Mouse (Mus musculus): ENCODE data around the gene Vmn2r108. TPM values are rescaled to one million over a fixed set of nuclear protein-coding genes. Genes with fewer than 3 reads are reported as not detected.
"Not testable (repeated sequence)": the region's sequence is repeated elsewhere in the genome, so short reads cannot be mapped to it uniquely, and the experiment has no call there.

The Vmn2r108 gene
- polyA plus RNA-seq (2015; fragmentation: Nextera tagmentation; extraction: Ambion mirVana): not detected in 2 replicates

- H3K9ac ChIP-seq (ENCODE audit: low read depth, low read length): no peak within 1 kb of the TSS
- no peaks in the 10 kb centered on the region for H3K36me3 ChIP-seq (ENCODE audit: control insufficient read depth, insufficient read depth, low read length)
- H3K27ac ChIP-seq (ENCODE audit: low read length): no peak within 1 kb of the TSS
- H3K9me3 ChIP-seq (replicated peaks; ENCODE audit: control insufficient read depth, low read length, poor library complexity, severe bottlenecking): no peaks in the 10 kb centered on the region; the same call in 1 of the 2 replicates
- ATAC-seq: no peak
- H3K4me1 ChIP-seq (ENCODE audit: control insufficient read depth, insufficient read depth, low read length): no peaks in the 10 kb centered on the region
- no peak within 1 kb of the TSS for H3K4me3 ChIP-seq (ENCODE audit: low read depth, low read length)
- no peaks in the 10 kb centered on the region for H3K27me3 ChIP-seq (ENCODE audit: control insufficient read depth, insufficient read depth, low read depth, low read length)
- no peak within 1 kb of the TSS for H3K4me2 ChIP-seq (ENCODE audit: low read length)
Measured at GRCm38 (mm10) chr17:20481231-20481630, at the start of gene Vmn2r108. TSS of gene Vmn2r108 (minus strand) at chr17:20481331.

- H3K4me3 ChIP-seq (ENCODE audit: low read depth, low read length); H3K9me3 ChIP-seq (replicated peaks; ENCODE audit: control insufficient read depth, low read length, poor library complexity, severe bottlenecking); ATAC-seq; H3K36me3 ChIP-seq (ENCODE audit: control insufficient read depth, insufficient read depth, low read length); H3K4me2 ChIP-seq (ENCODE audit: low read length); H3K27ac ChIP-seq (ENCODE audit: low read length); H3K9ac ChIP-seq (ENCODE audit: low read depth, low read length); H3K4me1 ChIP-seq (ENCODE audit: control insufficient read depth, insufficient read depth, low read length); H3K27me3 ChIP-seq (ENCODE audit: control insufficient read depth, insufficient read depth, low read depth, low read length): not testable (repeated sequence)
Measured at GRCm38 (mm10) chr17:20508247-20508646, 27.1 kb upstream of the Vmn2r108 start.

- H3K4me2 ChIP-seq (ENCODE audit: low read length): no peak within 1 kb of the TSS
- no peak for ATAC-seq
- H3K9ac ChIP-seq (ENCODE audit: low read depth, low read length): no peak within 1 kb of the TSS
- no peak within 1 kb of the TSS for H3K4me3 ChIP-seq (ENCODE audit: low read depth, low read length)
- no peaks in the 10 kb centered on the region for H3K4me1 ChIP-seq (ENCODE audit: control insufficient read depth, insufficient read depth, low read length)
- no peaks in the 10 kb centered on the region for H3K27me3 ChIP-seq (ENCODE audit: control insufficient read depth, insufficient read depth, low read depth, low read length)
- H3K9me3 ChIP-seq (replicated peaks; ENCODE audit: control insufficient read depth, low read length, poor library complexity, severe bottlenecking): peaks cover 6% of the 10 kb centered on the region; the same call in 1 of the 2 replicates
- no peaks in the 10 kb centered on the region for H3K36me3 ChIP-seq (ENCODE audit: control insufficient read depth, insufficient read depth, low read length)
- no peak within 1 kb of the TSS for H3K27ac ChIP-seq (ENCODE audit: low read length)
Measured at GRCm38 (mm10) chr17:20497858-20498257, 16.7 kb upstream of the Vmn2r108 start, which contains the start of gene Vmn1r225. TSS of gene Vmn1r225 (plus strand) at chr17:20498158.

GRCm38 (mm10) chr17:20473311-20473710, 7.8 kb downstream of the Vmn2r108 start:
- H3K4me3 ChIP-seq (ENCODE audit: low read depth, low read length): no peak overlapping the region
- H3K9me3 ChIP-seq (replicated peaks; ENCODE audit: control insufficient read depth, low read length, poor library complexity, severe bottlenecking): peaks cover 5% of the 10 kb centered on the region
- H3K27me3 ChIP-seq (ENCODE audit: control insufficient read depth, insufficient read depth, low read depth, low read length): no peaks in the 10 kb centered on the region
- 78% methylated on average over 3 of the region's 3 CpGs for WGBS
- H3K27ac ChIP-seq (ENCODE audit: low read length): no peak overlapping the region
- no peaks in the 10 kb centered on the region for H3K36me3 ChIP-seq (ENCODE audit: control insufficient read depth, insufficient read depth, low read length)
- no peak overlapping the region for H3K9ac ChIP-seq (ENCODE audit: low read depth, low read length)
- no peak overlapping the region for H3K4me2 ChIP-seq (ENCODE audit: low read length)
- ATAC-seq: no peak
- no peaks in the 10 kb centered on the region for H3K4me1 ChIP-seq (ENCODE audit: control insufficient read depth, insufficient read depth, low read length)

DNA sequence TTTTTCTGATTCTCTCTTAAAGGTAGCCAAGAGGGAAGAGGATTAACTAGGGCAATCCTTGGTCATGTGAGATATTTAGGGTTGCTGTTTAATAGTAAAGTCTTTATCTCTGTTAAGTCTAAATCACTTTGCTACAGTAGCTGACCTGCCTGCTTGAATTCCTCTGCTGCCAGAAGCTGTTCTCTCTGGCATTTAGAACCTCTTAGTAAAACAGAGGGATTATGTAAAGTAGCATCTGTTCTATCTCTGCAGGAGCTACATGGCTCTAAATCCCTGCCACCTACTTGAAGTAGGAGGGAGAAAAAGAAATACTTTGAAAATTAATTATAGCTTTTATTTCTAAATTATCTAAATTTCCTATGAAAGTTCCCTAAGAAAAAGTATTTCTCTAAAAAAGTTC, 41.9 kb downstream of the Vmn2r108 start:
- Histone ChIP-seq H3K9ac (ENCODE audit: low read depth, low read length) (no peak overlapping the region), H3K27me3 (ENCODE audit: control insufficient read depth, insufficient read depth, low read depth, low read length) (no peaks in the 10 kb centered on the region), H3K27ac (ENCODE audit: low read length) (no peak overlapping the region), H3K4me2 (ENCODE audit: low read length) (no peak overlapping the region), H3K9me3 (replicated peaks; ENCODE audit: control insufficient read depth, low read length, poor library complexity, severe bottlenecking) (peaks cover 12% of the 10 kb centered on the region; the same call in 1 of the 2 replicates), H3K4me1 (ENCODE audit: control insufficient read depth, insufficient read depth, low read length) (no peaks in the 10 kb centered on the region), H3K4me3 (ENCODE audit: low read depth, low read length) (no peak overlapping the region), H3K36me3 (ENCODE audit: control insufficient read depth, insufficient read depth, low read length) (no peaks in the 10 kb centered on the region)
- no peak for ATAC-seq

DNA sequence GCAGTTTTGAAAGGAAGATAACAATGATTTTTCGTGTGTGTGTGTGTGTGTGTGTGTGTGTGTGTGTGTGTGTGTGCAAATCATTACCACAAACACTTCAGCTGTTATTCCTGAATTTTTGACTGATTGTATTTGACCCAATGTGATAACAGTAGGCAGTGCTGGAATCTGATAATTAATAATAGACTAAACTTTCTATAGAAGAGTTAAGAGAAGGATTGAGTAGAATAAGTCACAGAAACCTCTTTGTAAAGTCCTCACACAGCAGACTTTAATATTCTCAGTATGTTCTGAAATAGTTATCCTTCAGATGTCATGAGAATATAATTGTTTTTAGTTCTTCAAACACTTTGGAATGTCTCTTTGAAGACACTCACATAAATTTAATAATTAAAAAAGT, 67.3 kb downstream of the Vmn2r108 start, which contains the start of gene Vmn1r224:
Gene Vmn1r224, plus strand, starts transcription at position 301 of the 400 bp plus-strand sequence.
- 40% methylated on average over 1 of the region's 1 CpGs for whole genome bisulfite sequencing
- H3K4me1 ChIP-seq (ENCODE audit: control insufficient read depth, insufficient read depth, low read length): no peaks in the 10 kb centered on the region
- no peaks in the 10 kb centered on the region for H3K36me3 ChIP-seq (ENCODE audit: control insufficient read depth, insufficient read depth, low read length)
- no peak within 1 kb of the TSS for H3K4me2 ChIP-seq (ENCODE audit: low read length)
- H3K9me3 ChIP-seq (replicated peaks; ENCODE audit: control insufficient read depth, low read length, poor library complexity, severe bottlenecking): peaks cover 3% of the 10 kb centered on the region; the same call in 1 of the 2 replicates
- H3K4me3 ChIP-seq (ENCODE audit: low read depth, low read length): no peak within 1 kb of the TSS
- H3K27ac ChIP-seq (ENCODE audit: low read length): no peak within 1 kb of the TSS
- H3K27me3 ChIP-seq (ENCODE audit: control insufficient read depth, insufficient read depth, low read depth, low read length): no peaks in the 10 kb centered on the region
- no peak for ATAC-seq
- no peak within 1 kb of the TSS for H3K9ac ChIP-seq (ENCODE audit: low read depth, low read length)

Other genes starting within 250 kb of the Vmn2r108 start
- gene Vmn2r105, start 246.3 kb downstream of the Vmn2r108 start, polyA plus RNA-seq (2015; fragmentation: Nextera tagmentation; extraction: Ambion mirVana): not detected in 2 replicates
- gene Vmn2r106, start 195.8 kb downstream of the Vmn2r108 start, polyA plus RNA-seq (2015; fragmentation: Nextera tagmentation; extraction: Ambion mirVana): not detected in 2 replicates
- not detected in 2 replicates for gene Vmn2r107, start 136.1 kb downstream of the Vmn2r108 start, polyA plus RNA-seq (2015; fragmentation: Nextera tagmentation; extraction: Ambion mirVana)
- not detected in 2 replicates for gene Vmn1r224, start 67.2 kb downstream of the Vmn2r108 start, polyA plus RNA-seq (2015; fragmentation: Nextera tagmentation; extraction: Ambion mirVana)
- gene Vmn1r225, start 16.8 kb upstream of the Vmn2r108 start, polyA plus RNA-seq (2015; fragmentation: Nextera tagmentation; extraction: Ambion mirVana): not detected in 2 replicates
- gene Vmn2r109, start 83.4 kb upstream of the Vmn2r108 start, polyA plus RNA-seq (2015; fragmentation: Nextera tagmentation; extraction: Ambion mirVana): not detected in 2 replicates
- gene Vmn2r110, start 115.1 kb upstream of the Vmn2r108 start, polyA plus RNA-seq (2015; fragmentation: Nextera tagmentation; extraction: Ambion mirVana): not detected in 2 replicates
- not detected in 2 replicates for gene Fpr-rs3, start 143.5 kb upstream of the Vmn2r108 start, polyA plus RNA-seq (2015; fragmentation: Nextera tagmentation; extraction: Ambion mirVana)
- not detected in 2 replicates for gene Vmn1r226, start 201.5 kb upstream of the Vmn2r108 start, polyA plus RNA-seq (2015; fragmentation: Nextera tagmentation; extraction: Ambion mirVana)
- gene Vmn1r227, start 248.5 kb upstream of the Vmn2r108 start, polyA plus RNA-seq (2015; fragmentation: Nextera tagmentation; extraction: Ambion mirVana): not detected in 2 replicates

Measured in midbrain, embryonic 16.5 days (tissue).